Mouse (Mus musculus): ENCODE data around the gene Ccr1. TPM values are rescaled to one million over a fixed set of nuclear protein-coding genes. Genes with fewer than 3 reads are reported as not detected.
"Not testable (repeated sequence)": the region's sequence is repeated elsewhere in the genome, so short reads cannot be mapped to it uniquely, and the experiment has no call there.

Gene Ccr1
- polyA plus RNA-seq, 1 experiment from 2014 or later = 1.7 TPM

DNA sequence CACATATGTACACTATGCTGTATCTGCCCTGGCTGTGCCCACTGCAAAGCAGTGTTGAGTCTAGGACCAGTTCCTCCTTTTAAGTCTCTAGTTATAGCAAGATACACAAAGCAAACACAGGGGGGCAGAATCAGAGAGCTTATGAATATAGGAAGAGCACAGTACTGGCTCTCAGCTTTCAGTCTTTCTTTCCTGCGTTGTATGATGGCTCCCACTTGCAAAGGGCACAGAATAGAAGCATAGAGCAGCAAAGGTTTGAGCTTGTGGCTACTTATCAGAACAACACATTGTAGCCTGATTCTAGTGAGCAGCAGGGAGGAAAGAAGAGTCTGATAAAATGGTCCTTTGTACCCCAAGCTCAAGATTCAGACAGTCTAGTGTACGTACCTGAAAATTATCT lies 17.7 kb upstream of the Ccr1 start:
- H3K4me3 ChIP-seq (replicated peaks; ENCODE audit: low read depth, low read length) = no peak overlapping the region
- no peak overlapping the region for H3K4me2 ChIP-seq (ENCODE audit: low read length)
- H3K9ac ChIP-seq (replicated peaks; ENCODE audit: low read length) = no peak overlapping the region
- H3K36me3 ChIP-seq (ENCODE audit: control insufficient read depth, insufficient read depth, low read length) = no peaks in the 10 kb centered on the region
- WGBS = 88% methylated on average over 2 of the region's 2 CpGs
- H3K9me3 ChIP-seq (ENCODE audit: control insufficient read depth, low read length) = no peaks in the 10 kb centered on the region
- no peaks in the 10 kb centered on the region for H3K27me3 ChIP-seq (ENCODE audit: control insufficient read depth, insufficient read depth, low read length)
- no peaks in the 10 kb centered on the region for H3K4me1 ChIP-seq (ENCODE audit: control insufficient read depth, insufficient read depth, low read length)
- ATAC-seq (ENCODE audit: low FRiP score, low TSS enrichment) (no peak), DNase-seq (no peak)
- no peak overlapping the region for H3K27ac ChIP-seq (replicated peaks; ENCODE audit: low read depth, low read length)

GRCm38 (mm10) chr9:123984943-123985342 lies 16.5 kb upstream of the Ccr1 start:
- H3K27ac ChIP-seq (replicated peaks; ENCODE audit: low read depth, low read length) = no peak overlapping the region
- H3K4me2 ChIP-seq (ENCODE audit: low read length) = no peak overlapping the region
- no peaks in the 10 kb centered on the region for H3K4me1 ChIP-seq (ENCODE audit: control insufficient read depth, insufficient read depth, low read length)
- H3K4me3 ChIP-seq (replicated peaks; ENCODE audit: low read depth, low read length) = no peak overlapping the region
- no peak for ATAC-seq (ENCODE audit: low FRiP score, low TSS enrichment)
- no peaks in the 10 kb centered on the region for H3K36me3 ChIP-seq (ENCODE audit: control insufficient read depth, insufficient read depth, low read length)
- DNase-seq = no peak
- H3K9ac ChIP-seq (replicated peaks; ENCODE audit: low read length) = no peak overlapping the region
- H3K9me3 ChIP-seq (ENCODE audit: control insufficient read depth, low read length) = no peaks in the 10 kb centered on the region
- no peaks in the 10 kb centered on the region for H3K27me3 ChIP-seq (ENCODE audit: control insufficient read depth, insufficient read depth, low read length)

DNA sequence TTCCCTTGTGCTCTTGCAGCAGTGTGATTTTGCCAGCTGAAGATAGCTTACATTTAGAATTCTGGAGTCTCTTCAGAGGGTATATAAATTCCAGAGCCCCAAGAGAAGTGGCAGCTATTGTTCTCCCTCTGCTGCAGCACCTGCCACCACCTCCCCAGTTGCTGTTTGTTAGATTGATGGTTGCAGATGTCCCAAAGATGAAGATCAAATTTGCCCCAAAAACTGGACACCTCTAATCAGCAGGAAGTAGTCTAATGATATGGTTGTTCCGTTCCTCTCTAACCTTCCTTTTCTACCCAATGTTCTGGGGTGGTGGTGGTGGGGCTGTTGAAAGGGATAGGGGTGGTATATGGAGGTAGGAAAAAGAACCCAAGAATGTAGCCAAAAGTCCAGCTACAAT lies 14.2 kb upstream of the Ccr1 start:
- no peaks in the 10 kb centered on the region for H3K27me3 ChIP-seq (ENCODE audit: control insufficient read depth, insufficient read depth, low read length)
- H3K4me2 ChIP-seq (ENCODE audit: low read length) = no peak overlapping the region
- H3K4me3 ChIP-seq (replicated peaks; ENCODE audit: low read depth, low read length) = no peak overlapping the region
- DNase-seq (no peak), ATAC-seq (ENCODE audit: low FRiP score, low TSS enrichment) (no peak)
- H3K27ac ChIP-seq (replicated peaks; ENCODE audit: low read depth, low read length) = no peak overlapping the region
- no peak overlapping the region for H3K9ac ChIP-seq (replicated peaks; ENCODE audit: low read length)
- 91% methylated on average over 1 of the region's 1 CpGs for WGBS
- H3K4me1 ChIP-seq (ENCODE audit: control insufficient read depth, insufficient read depth, low read length) = no peaks in the 10 kb centered on the region
- no peaks in the 10 kb centered on the region for H3K36me3 ChIP-seq (ENCODE audit: control insufficient read depth, insufficient read depth, low read length)
- H3K9me3 ChIP-seq (ENCODE audit: control insufficient read depth, low read length) = no peaks in the 10 kb centered on the region

DNA sequence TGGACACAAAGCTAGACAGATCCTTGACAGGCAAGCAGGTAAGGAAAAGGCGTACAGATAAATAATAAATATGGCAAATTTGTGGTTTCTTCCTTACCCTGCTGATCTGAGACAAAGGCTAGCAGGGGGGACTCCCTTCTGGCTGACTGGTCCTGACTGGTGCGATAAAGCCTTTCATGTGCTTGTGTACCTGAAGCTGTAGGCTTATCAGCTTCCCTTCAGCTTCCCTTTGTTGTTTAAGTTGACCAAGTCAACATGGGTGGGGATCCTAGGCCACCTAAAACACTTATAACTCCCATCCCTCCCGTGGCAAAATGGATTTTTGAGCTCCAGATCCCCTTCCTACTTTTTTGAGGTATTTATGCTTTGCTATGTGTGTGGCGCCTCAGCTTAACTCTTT lies 13.4 kb upstream of the Ccr1 start:
- ATAC-seq (ENCODE audit: low FRiP score, low TSS enrichment) (no peak), DNase-seq (no peak)
- Histone ChIP-seq H3K27me3 (ENCODE audit: control insufficient read depth, insufficient read depth, low read length) (no peaks in the 10 kb centered on the region), H3K36me3 (ENCODE audit: control insufficient read depth, insufficient read depth, low read length) (no peaks in the 10 kb centered on the region), H3K4me3 (replicated peaks; ENCODE audit: low read depth, low read length) (no peak overlapping the region), H3K9ac (replicated peaks; ENCODE audit: low read length) (no peak overlapping the region), H3K27ac (replicated peaks; ENCODE audit: low read depth, low read length) (no peak overlapping the region), H3K4me1 (ENCODE audit: control insufficient read depth, insufficient read depth, low read length) (no peaks in the 10 kb centered on the region), H3K4me2 (ENCODE audit: low read length) (no peak overlapping the region), H3K9me3 (ENCODE audit: control insufficient read depth, low read length) (no peaks in the 10 kb centered on the region)
- 79% methylated on average over 4 of the region's 4 CpGs for WGBS

- H3K4me1 ChIP-seq (ENCODE audit: control insufficient read depth, insufficient read depth, low read length); ATAC-seq (ENCODE audit: low FRiP score, low TSS enrichment); H3K27me3 ChIP-seq (ENCODE audit: control insufficient read depth, insufficient read depth, low read length); DNase-seq; H3K4me2 ChIP-seq (ENCODE audit: low read length); H3K9ac ChIP-seq (replicated peaks; ENCODE audit: low read length); H3K4me3 ChIP-seq (replicated peaks; ENCODE audit: low read depth, low read length); H3K36me3 ChIP-seq (ENCODE audit: control insufficient read depth, insufficient read depth, low read length); H3K9me3 ChIP-seq (ENCODE audit: control insufficient read depth, low read length); H3K27ac ChIP-seq (replicated peaks; ENCODE audit: low read depth, low read length): not testable (repeated sequence)
- WGBS = no CpG with 5 or more reads among the region's 3 CpGs
These were observed 12.5 kb upstream of the Ccr1 start for GRCm38 (mm10) chr9:123980858-123981475.

DNA sequence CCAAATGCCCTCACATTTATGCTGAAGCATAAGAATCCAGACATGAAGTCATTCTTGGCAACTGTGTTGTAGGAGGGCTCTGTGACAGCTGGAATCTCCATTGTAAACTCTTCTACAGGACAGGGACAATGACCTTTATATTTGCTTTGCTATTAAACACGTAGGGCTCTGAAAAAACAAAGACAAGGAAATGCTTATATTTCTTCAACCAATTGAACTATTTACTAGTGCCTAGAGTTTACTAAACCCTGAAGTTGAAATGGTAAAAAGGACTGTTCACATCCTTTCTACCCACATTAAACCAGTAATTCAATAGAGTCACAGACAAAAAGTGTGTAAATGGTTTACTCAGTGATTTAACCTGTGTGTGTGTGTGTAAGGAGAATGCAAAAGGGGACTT lies 9.8 kb upstream of the Ccr1 start, which contains the start of gene Ccr1l1:
Ccr1l1 (minus strand) TSS at position 101 of the 400 bp plus-strand sequence.
- no peaks in the 10 kb centered on the region for H3K4me1 ChIP-seq (ENCODE audit: control insufficient read depth, insufficient read depth, low read length)
- DNase-seq = no peak
- WGBS = 88% methylated on average over 1 of the region's 1 CpGs
- ATAC-seq (ENCODE audit: low FRiP score, low TSS enrichment) = no peak
- H3K36me3 ChIP-seq (ENCODE audit: control insufficient read depth, insufficient read depth, low read length) = no peaks in the 10 kb centered on the region
- H3K9me3 ChIP-seq (ENCODE audit: control insufficient read depth, low read length) = no peaks in the 10 kb centered on the region
- H3K4me3 ChIP-seq (replicated peaks; ENCODE audit: low read depth, low read length) = no peak within 1 kb of the TSS
- no peaks in the 10 kb centered on the region for H3K27me3 ChIP-seq (ENCODE audit: control insufficient read depth, insufficient read depth, low read length)
- no peak within 1 kb of the TSS for H3K9ac ChIP-seq (replicated peaks; ENCODE audit: low read length)
- H3K27ac ChIP-seq (replicated peaks; ENCODE audit: low read depth, low read length) = no peak within 1 kb of the TSS
- no peak within 1 kb of the TSS for H3K4me2 ChIP-seq (ENCODE audit: low read length)

GRCm38 (mm10) chr9:123976876-123977663 lies 8.6 kb upstream of the Ccr1 start:
- Histone ChIP-seq H3K4me1 (ENCODE audit: control insufficient read depth, insufficient read depth, low read length) (no peaks in the 10 kb centered on the region), H3K4me2 (ENCODE audit: low read length) (no peak overlapping the region), H3K9me3 (ENCODE audit: control insufficient read depth, low read length) (no peaks in the 10 kb centered on the region), H3K27ac (replicated peaks; ENCODE audit: low read depth, low read length) (no peak overlapping the region), H3K27me3 (ENCODE audit: control insufficient read depth, insufficient read depth, low read length) (no peaks in the 10 kb centered on the region), H3K9ac (replicated peaks; ENCODE audit: low read length) (no peak overlapping the region), H3K36me3 (ENCODE audit: control insufficient read depth, insufficient read depth, low read length) (no peaks in the 10 kb centered on the region), H3K4me3 (replicated peaks; ENCODE audit: low read depth, low read length) (no peak overlapping the region)
- no peak for ATAC-seq (ENCODE audit: low FRiP score, low TSS enrichment)
- WGBS = 81% methylated on average over 9 of the region's 9 CpGs
- no peak for DNase-seq

DNA sequence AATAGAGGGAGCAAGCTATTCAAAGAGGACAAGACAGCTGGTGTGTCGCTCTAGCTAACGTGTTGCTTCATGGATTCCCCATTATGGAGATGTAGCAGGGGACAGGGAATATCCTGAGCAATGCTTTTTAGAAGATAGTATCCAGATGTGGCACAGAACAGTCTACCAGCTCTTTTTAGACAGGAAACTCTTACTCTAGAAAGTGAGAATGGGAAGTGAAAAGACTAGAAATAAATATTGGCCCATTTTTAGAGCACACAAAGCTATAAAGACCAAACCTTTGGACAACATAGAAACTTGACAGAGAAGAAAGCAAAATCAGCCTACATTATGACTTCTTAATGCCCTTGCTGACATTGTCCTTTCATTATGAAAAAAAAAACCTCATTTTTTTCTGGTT lies 7.1 kb upstream of the Ccr1 start:
- Histone ChIP-seq H3K9ac (replicated peaks; ENCODE audit: low read length) (no peak overlapping the region), H3K27me3 (ENCODE audit: control insufficient read depth, insufficient read depth, low read length) (no peaks in the 10 kb centered on the region), H3K36me3 (ENCODE audit: control insufficient read depth, insufficient read depth, low read length) (no peaks in the 10 kb centered on the region), H3K9me3 (ENCODE audit: control insufficient read depth, low read length) (no peaks in the 10 kb centered on the region), H3K27ac (replicated peaks; ENCODE audit: low read depth, low read length) (no peak overlapping the region), H3K4me2 (ENCODE audit: low read length) (no peak overlapping the region), H3K4me3 (replicated peaks; ENCODE audit: low read depth, low read length) (no peak overlapping the region), H3K4me1 (ENCODE audit: control insufficient read depth, insufficient read depth, low read length) (no peaks in the 10 kb centered on the region)
- DNase-seq = no peak
- 71% methylated on average over 2 of the region's 2 CpGs for WGBS
- ATAC-seq (ENCODE audit: low FRiP score, low TSS enrichment) = no peak
